Mouse (Mus musculus) naive thymus-derived CD4-positive, alpha-beta T cell, adult 2 months (primary cell): Measurements from ENCODE around the gene Gzma.

ENCODE experiments used
- DNase-seq: peaks from one replicate; pipeline ENCODE4 v3.0.0-alpha.2; 2011; ENCODE audit warnings: low read depth

Gene Gzma

GRCm38 (mm10) chr13:113045458-113046110 is 55.2 kb downstream of the Gzma start:
- DNase-seq: no peak

- no peak for DNase-seq
Measured at GRCm38 (mm10) chr13:113044876-113045275, 55.9 kb downstream of the Gzma start.
